Mouse (Mus musculus) lung, embryonic 14.5 days (tissue): ENCODE results near the gene Mrpl38. TPM values are rescaled to one million over a fixed set of nuclear protein-coding genes. Genes with fewer than 3 reads are reported as not detected.
"Not testable (repeated sequence)": the region's sequence is repeated elsewhere in the genome, so short reads cannot be mapped to it uniquely, and the experiment has no call there.

ENCODE experiments used
- ATAC-seq: fragments of 200-750 bp; cut with Nextera tagmentation; 2 replicates; pipeline ENCODE4 v1.8.0; 2017; ENCODE audit warnings: mild to moderate bottlenecking, moderate TSS enrichment, moderate library complexity; ENCODE audit not compliant: insufficient read depth
- DNase-seq: peaks from one replicate; pipeline ENCODE4 v3.0.0-alpha.2; 2015
- H3K27ac ChIP-seq: fragments of 300-500 bp; sonication (generic); 2 replicates; pipeline ENCODE4 v1.5.1; 2014; ENCODE audit warnings: low read depth, mild to moderate bottlenecking, moderate library complexity
- H3K27me3 ChIP-seq: fragments of 300-500 bp; sonication (generic); 2 replicates; pipeline ENCODE4 v1.6.1; 2014; ENCODE audit warnings: low read length, control low read depth; ENCODE audit not compliant: insufficient read depth
- H3K36me3 ChIP-seq: fragments of 300-500 bp; sonication (generic); 2 replicates; pipeline ENCODE4 v1.6.1; 2014; ENCODE audit warnings: control low read depth; ENCODE audit not compliant: insufficient read depth
- H3K4me1 ChIP-seq: fragments of 300-500 bp; sonication (generic); 2 replicates; pipeline ENCODE4 v1.6.1; 2014; ENCODE audit warnings: antibody characterized with exemption, control low read depth; ENCODE audit not compliant: insufficient read depth
- H3K4me2 ChIP-seq: fragments of 300-500 bp; sonication (generic); 2 replicates; pipeline ENCODE4 v1.6.1; 2014; ENCODE audit warnings: mild to moderate bottlenecking
- H3K4me3 ChIP-seq: fragments of 300-500 bp; sonication (generic); 2 replicates; pipeline ENCODE4 v1.5.1; 2014; ENCODE audit warnings: low read depth, low read length
- H3K9ac ChIP-seq: fragments of 300-500 bp; sonication (generic); 2 replicates; pipeline ENCODE4 v1.6.1; 2014
- H3K9me3 ChIP-seq: fragments of 300-500 bp; sonication (generic); 2 replicates; pipeline ENCODE4 v1.6.1; 2016; ENCODE audit warnings: low read depth, low read length, control low read depth
- CTCF ChIP-seq: IDR thresholded peaks from 2 replicates; pipeline ENCODE4 v1.5.1; 2016; ENCODE audit warnings: antibody characterized with exemption, low read depth
- WGBS: fragments of 180-500 bp; shearing (Covaris S2); extraction: QIAGEN DNeasy Blood & Tissue Kit; methylation state at CpG from one replicate; pipeline ENCODE4 v1.1.7; 2014; 5-methylcytosine and 5-hydroxymethylcytosine counted together
- polyA plus RNA-seq: library from polyadenylated mRNA; unstranded; fragments of >200 nt; fragmentation: Nextera tagmentation; extraction: Ambion mirVana; gene quantifications from 2 replicates; pipeline ENCODE4 v1.2.1, GENCODE M21; 2014

Mrpl38 gene
- polyA plus RNA-seq, 1 experiment from 2014 or later: 91.9 TPM

DNA sequence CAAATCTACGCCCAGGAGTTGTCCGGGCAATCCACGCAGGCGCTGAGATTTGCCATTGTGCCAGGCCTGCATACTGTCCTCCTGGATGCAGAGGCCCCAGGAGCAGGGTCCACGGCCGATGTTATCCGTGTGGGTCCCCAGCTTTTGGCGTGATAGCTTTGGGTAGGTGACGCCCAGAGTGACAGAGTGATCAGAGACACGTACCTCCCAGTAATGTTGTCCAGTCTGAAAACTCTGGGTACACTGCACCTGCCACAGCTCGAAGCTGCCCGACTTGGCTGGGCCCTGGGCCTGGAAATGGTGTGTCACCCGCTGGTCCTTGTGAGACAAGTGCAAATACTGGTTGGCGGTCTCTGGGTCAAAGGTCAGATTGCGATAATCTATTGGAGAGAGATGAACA is 12.4 kb downstream of the Mrpl38 start:
- DNase-seq: no peak
- no peaks in the 10 kb centered on the region for H3K9me3 ChIP-seq
- H3K4me3 ChIP-seq: no peak overlapping the region
- WGBS: 92% methylated on average over 15 of the region's 15 CpGs
- peaks cover 11% of the 10 kb centered on the region for H3K4me1 ChIP-seq
- no peak for ATAC-seq
- TF ChIP-seq CTCF: no peak
- no peak overlapping the region for H3K27ac ChIP-seq
- no peaks in the 10 kb centered on the region for H3K27me3 ChIP-seq
- H3K36me3 ChIP-seq: peaks cover 17% of the 10 kb centered on the region
- H3K4me2 ChIP-seq: no peak overlapping the region
- no peak overlapping the region for H3K9ac ChIP-seq

DNA sequence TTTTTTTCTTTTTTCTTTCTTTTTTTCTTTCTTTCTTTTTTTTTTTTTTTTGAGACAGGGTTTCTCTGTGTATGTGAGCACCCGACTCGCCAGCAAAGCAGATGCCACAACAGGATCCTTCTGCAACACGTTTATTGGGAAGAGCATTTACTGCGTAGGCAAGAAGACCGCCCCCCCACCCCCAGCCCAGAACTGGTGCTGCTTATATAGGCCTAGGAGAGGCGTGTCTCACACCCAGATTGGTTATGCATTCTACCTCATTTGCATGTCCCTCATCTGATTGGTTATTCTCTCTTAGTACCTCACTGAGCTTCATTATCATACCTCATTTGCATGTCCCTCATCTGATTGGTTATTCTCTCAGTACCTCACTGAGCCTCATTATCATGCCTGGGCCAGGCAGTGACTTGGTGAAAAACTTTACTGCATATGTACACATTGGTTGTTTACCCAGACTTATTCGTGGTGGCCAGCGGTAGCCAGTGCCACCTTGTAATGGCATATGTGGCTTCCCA is 16.9 kb downstream of the Mrpl38 start:
- H3K9me3 ChIP-seq, H3K27me3 ChIP-seq, H3K9ac ChIP-seq, H3K4me1 ChIP-seq, DNase-seq, H3K4me3 ChIP-seq, H3K27ac ChIP-seq, ATAC-seq, H3K4me2 ChIP-seq: not testable (repeated sequence)
- WGBS: 91% methylated on average over 8 of the region's 8 CpGs
- H3K36me3 ChIP-seq: peaks cover 16% of the 10 kb centered on the region

DNA sequence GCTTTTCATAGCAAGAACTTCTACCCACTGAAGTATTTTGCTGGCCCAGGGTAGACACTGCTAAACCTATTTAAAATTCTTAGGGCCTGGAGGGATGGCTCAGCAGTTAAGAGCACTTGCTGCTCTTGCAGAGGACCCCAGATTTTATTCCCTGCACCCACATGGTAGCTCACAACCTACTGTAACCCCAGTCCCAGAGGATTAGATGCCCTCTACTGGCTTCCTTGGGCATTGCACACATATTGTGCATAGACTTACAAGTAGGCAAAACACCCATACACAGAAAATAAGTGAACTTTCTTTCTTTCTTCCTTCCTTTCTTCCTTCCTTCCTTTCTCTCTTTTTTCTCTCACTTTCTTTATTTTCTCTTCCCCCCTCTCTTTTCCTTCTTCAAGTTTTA is 20.8 kb downstream of the Mrpl38 start:
- peak; percentile 34; the same call in 1 of the 2 replicates for TF ChIP-seq CTCF
- Histone ChIP-seq H3K4me2 (no peak overlapping the region), H3K4me3 (no peak overlapping the region), H3K27ac (no peak overlapping the region), H3K36me3 (peaks cover 4% of the 10 kb centered on the region), H3K9ac (no peak overlapping the region), H3K27me3 (no peaks in the 10 kb centered on the region), H3K9me3 (no peaks in the 10 kb centered on the region), H3K4me1 (no peaks in the 10 kb centered on the region)
- ATAC-seq (no peak), DNase-seq (no peak)

DNA sequence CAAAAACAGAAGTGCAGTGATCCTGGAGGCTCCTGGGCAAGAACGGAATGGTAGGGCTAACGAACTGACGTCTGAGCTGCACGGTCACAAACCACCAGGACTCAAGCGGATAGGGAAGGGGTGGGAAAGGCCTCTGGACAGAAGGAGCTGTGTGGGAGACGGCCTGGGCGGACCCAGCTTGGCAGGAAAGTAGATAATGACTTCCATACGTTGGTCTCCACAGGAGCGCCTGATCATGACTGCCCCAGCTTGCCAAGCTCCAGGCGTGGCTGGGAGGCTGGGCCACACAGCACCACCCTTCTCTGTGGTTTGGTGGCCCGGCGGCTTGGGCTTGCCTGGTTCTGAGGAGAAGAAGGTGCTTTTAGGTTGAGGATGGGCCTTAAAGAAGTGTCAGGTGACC is 21.4 kb downstream of the Mrpl38 start:
- H3K27me3 ChIP-seq: no peaks in the 10 kb centered on the region
- H3K9me3 ChIP-seq: no peaks in the 10 kb centered on the region
- ATAC-seq (no peak), DNase-seq (no peak)
- H3K9ac ChIP-seq: no peak overlapping the region
- WGBS: 70% methylated on average over 12 of the region's 12 CpGs
- no peak overlapping the region for H3K4me3 ChIP-seq
- no peak overlapping the region for H3K4me2 ChIP-seq
- H3K36me3 ChIP-seq: no peaks in the 10 kb centered on the region
- no peak overlapping the region for H3K27ac ChIP-seq
- no peaks in the 10 kb centered on the region for H3K4me1 ChIP-seq
- no peak for TF ChIP-seq CTCF

DNA sequence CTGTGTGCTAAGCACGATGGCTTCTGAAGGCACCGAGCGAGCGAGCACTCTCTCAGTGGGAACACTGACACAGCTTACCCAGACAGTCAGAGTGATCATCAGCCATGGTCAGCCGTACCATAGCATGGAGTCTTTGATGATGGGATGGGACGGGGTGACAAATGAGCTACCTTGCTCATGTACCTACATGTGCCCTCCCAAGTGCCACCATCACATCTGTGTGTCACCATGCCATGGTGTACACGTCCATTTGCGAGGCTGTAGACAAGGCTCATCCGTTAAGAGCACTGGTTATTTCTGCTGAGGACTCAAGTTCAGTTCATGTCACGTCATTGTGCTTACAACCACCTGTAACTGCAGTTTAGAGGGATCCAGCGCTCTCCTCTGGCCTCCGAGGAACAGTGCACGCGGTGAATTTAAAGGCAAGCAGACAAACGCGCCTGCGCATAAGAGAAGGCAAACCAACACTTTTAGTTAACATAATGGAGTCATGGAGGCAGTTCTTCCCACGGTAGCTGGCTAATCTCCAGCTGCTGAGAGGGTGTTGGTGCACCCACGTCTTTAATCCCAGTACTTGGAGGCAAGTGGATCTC is 27.0 kb downstream of the Mrpl38 start:
- Histone ChIP-seq H3K4me3 (no peak overlapping the region), H3K9ac (no peak overlapping the region), H3K36me3 (no peaks in the 10 kb centered on the region), H3K9me3 (no peaks in the 10 kb centered on the region), H3K27ac (no peak overlapping the region), H3K27me3 (peaks cover 39% of the 10 kb centered on the region), H3K4me1 (peaks cover 15% of the 10 kb centered on the region), H3K4me2 (no peak overlapping the region)
- DNase-seq (no peak), ATAC-seq (no peak)
- TF ChIP-seq CTCF: no peak
- WGBS: 82% methylated on average over 19 of the region's 19 CpGs

DNA sequence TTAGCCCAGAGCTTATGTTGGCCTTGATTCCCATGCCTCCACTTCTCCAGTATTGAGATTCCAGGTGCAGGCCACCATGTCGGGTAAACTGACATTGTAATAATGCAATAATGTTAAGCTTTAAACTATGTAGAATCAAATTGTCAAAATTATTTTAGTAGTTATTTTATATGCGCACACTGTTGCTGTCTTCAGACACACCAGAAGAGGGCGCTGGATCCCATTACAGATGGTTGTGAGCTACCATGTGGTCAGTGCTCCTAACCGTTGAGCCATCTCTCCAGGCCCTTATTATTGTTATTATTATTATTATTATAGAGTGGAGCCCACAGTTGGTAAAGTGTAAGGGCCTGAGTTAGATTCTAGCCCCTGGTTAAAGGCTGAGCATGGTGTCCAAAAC is 27.6 kb downstream of the Mrpl38 start:
- peak; percentile 36 for TF ChIP-seq CTCF
- no peaks in the 10 kb centered on the region for H3K36me3 ChIP-seq
- no peaks in the 10 kb centered on the region for H3K9me3 ChIP-seq
- no peak for DNase-seq
- no peak overlapping the region for H3K27ac ChIP-seq
- H3K4me3 ChIP-seq: no peak overlapping the region
- peaks cover 41% of the 10 kb centered on the region for H3K27me3 ChIP-seq
- 74% methylated on average over 4 of the region's 4 CpGs for WGBS
- H3K4me2 ChIP-seq: no peak overlapping the region
- no peak overlapping the region for H3K9ac ChIP-seq
- peaks cover 21% of the 10 kb centered on the region for H3K4me1 ChIP-seq
- ATAC-seq: no peak

DNA sequence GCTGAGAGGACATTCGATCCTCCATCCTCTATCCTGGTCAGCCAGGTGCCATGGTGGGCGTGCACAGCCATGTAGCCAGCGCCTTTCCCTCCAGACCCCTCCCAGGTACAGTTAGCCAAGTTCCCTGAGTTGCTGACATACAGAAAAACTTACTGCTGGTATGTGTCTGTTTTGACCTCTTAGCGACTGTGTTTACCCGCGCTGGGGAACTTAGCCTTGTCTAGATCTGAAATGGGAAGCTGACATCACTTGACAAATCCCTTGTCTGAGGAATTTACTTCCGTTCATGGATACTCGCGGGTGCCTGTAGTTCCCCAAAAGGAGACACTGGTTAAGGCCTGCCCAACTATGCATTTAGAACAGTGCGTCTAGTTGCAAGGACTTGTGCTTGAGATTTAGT is 28.1 kb downstream of the Mrpl38 start:
- H3K27ac ChIP-seq: peak overlapping the region; percentile 52; the same call in 1 of the 2 replicates
- no peak for TF ChIP-seq CTCF

DNA sequence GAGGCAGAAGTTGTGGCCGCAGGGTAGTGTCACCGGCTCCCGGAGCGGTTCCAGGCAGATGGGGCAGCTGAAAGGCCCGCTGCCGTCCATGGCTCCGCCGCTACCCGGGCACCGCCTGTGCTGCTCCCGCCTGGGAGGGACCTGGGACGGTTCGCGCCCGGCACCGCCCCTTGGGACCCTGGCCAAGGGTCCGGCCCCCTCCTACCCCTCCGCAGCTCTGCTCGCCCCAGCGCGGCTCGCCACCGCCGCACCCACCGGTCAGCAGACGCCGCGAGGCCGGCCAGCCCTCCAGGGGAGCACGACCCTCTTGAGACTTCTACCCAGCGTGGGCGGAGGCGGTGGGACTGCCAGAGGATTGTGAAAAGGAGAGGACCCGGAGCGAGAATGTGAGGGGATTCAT is 28.5 kb downstream of the Mrpl38 start:
- H3K36me3 ChIP-seq: no peaks in the 10 kb centered on the region
- H3K27ac ChIP-seq: peak overlapping the region; percentile 52
- ATAC-seq (peak; percentile 75), DNase-seq (peak; percentile 76)
- no peak for TF ChIP-seq CTCF
- H3K4me1 ChIP-seq: peaks cover 24% of the 10 kb centered on the region
- H3K27me3 ChIP-seq: peaks cover 41% of the 10 kb centered on the region
- peak overlapping the region; percentile 48 for H3K9ac ChIP-seq
- H3K4me3 ChIP-seq: peak overlapping the region; percentile 53
- H3K4me2 ChIP-seq: peak overlapping the region; percentile 73
- WGBS: 2% methylated on average over 35 of the region's 35 CpGs
- H3K9me3 ChIP-seq: no peaks in the 10 kb centered on the region

More for the DNA sequence above, 28.1 kb downstream of the Mrpl38 start:
- DNase-seq: peak; percentile 69
- WGBS: 14% methylated on average over 10 of the region's 10 CpGs
- peaks cover 24% of the 10 kb centered on the region for H3K4me1 ChIP-seq
- no peaks in the 10 kb centered on the region for H3K36me3 ChIP-seq
- peak; percentile 26; the same call in 1 of the 2 replicates for ATAC-seq
- peak overlapping the region; percentile 48 for H3K9ac ChIP-seq
- H3K4me3 ChIP-seq: peak overlapping the region; percentile 53
- H3K4me2 ChIP-seq: peak overlapping the region; percentile 73
- peaks cover 41% of the 10 kb centered on the region for H3K27me3 ChIP-seq
- H3K9me3 ChIP-seq: no peaks in the 10 kb centered on the region
